Mouse (Mus musculus) urinary bladder, adult 2 months (tissue): ENCODE results near the gene Clba1. TPM values are rescaled to one million over a fixed set of nuclear protein-coding genes. Genes with fewer than 3 reads are reported as not detected.
A peak's percentile ranks its signal among the peaks of the same experiment; 100 is the strongest.

ENCODE experiments used
- DNase-seq: peaks from one replicate; pipeline ENCODE4 v3.0.0; 2022; ENCODE audit warnings: low spot score
- polyA plus RNA-seq: library from polyadenylated mRNA; depleted of rRNA; stranded (reverse); fragments of >200 nt; gene quantifications from 2 replicates; pipeline ENCODE4 v1.2.3, GENCODE M21; 2012; rRNA removed

Clba1 gene
- 4.5 and 5.3 TPM in 2 replicates for polyA plus RNA-seq

DNA sequence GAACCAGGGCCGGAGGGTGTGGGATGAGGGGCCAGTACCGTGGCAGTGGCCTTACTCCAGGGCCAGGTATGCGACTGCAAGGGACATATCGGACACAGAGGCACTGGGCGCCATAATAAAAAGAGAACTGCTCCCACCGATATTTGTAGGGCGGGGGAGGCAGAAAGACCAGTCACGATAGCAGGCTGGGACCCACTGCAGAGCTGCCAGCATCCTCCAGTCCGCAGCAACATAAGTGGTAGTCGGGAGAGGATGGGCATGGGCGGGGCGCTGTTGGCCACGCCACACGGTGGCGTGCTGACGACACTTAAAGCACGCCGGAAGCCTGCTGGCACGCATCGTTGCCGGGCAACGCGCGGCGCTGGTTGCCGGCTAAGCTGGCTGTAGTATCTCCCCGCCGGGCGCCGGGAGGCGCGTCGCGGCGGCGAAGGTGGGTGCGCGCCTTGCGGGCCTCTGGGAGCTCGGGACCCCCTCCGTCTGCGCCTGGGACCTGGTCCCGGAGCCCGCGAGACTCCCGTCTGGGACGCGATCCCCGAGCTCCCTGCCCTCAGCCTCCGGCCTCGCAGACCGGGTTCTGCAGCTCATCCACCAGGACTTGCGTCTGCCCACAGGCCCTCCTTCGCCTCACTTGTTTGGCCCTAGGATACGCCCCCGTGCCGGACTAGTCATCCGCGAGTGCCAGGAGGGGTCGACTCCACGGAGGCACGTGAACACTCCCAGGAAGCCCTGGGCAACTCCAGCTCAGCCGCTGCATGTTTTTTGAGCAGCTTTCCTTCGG is at the start of gene Clba1:
Clba1 (plus strand) TSS at position 351 of the 778 bp plus-strand sequence.
- DNase-seq = peak; percentile 77

DNA sequence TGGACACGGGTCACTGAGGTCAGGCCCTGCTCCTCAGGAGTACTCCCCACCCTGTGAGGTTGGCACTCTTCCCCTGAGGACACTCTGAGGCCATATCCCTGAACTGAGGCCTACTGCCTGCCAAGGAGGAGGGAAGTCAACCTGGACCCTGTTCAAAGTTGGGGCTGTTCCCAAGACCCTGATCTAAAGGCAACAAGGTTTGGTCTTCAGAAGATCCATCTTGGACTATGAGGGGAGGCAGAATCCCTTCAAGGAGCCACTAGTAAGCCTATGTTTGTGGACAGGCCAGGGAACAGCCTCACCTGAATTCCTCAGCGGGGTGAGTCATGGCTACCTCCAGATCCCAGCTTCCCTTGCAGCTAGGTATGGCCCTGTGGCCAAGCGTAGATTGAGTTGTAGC is 49.3 kb upstream of the Clba1 start:
- no peak for DNase-seq

DNA sequence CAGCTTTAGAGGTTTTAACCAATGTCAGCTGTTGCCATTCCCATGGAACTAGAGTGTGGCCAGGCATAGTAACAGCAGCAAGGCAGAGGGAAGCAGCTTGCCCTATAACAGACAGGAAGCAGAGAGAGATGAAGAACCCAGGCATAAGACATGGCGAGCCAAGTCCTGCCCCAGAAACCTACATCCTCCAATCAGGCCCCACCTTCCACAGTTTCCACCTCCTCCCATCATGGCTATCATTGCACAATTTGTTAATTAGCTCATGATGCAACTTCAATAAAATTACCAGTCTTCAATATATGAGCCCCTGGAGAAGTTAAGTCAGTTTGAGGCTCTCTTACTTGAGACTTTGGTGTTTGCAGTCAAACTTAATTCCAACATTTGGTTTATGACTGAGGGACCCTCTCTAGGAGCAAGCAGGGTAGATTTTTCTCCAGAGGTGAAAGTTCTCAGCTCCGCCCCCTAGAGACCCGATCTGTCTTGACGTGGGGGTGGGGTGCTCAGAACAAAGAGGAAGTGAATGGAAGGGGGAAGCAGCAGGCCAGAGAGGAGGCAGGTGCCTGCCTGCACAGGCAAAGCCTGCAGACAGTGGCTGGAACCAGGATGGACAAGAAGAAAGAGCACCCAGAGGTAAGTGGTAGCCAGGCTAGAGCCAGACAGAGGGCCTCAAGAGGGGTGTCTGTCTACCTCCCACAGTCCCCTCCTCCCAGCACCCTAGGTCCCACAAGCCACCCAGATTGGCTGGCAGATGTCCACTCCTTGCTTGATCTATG is 48.4 kb upstream of the Clba1 start, which contains the start of gene Pld4:
Pld4 (plus strand) TSS at position 502 of the 773 bp plus-strand sequence.
- no peak for DNase-seq

DNA sequence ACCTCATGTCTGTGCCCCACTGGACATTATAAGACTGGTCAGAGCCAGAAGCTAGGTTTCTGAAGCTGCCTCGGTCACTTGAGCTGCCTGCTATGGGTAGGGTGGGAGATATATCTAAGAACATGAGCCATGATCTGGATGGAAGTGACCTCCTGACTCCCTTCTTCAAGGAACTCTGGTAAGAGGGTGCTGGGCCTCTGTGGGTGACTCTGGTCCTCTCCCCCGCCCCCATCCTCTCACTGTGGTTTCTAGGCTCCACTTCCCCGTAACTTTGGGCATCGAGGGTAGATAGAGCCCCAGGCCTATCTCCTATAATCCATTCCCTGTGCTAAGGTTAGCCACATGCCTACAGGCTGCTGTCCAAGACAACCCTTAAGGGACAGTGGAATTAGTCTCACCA is 47.3 kb upstream of the Clba1 start:
- no peak for DNase-seq

DNA sequence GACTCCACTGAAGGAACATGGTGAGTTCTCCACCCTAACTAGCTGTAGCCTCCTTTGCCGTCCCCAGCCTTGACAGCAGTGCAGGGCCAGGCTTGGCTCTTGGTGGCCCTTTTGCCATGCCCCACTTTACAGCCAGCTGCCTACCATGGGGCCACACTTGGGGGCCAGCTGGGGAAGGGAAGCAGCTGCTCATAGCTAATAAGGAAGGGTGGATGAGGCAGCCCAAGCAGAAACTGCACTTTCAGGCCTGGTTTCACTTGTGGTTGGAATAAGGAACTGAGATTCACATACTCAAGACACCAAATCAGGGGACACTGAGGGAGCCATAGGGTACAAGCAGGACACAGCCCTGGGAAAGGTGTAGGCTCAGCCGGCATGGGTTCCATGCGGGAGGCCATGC is 46.7 kb upstream of the Clba1 start:
- DNase-seq = no peak

DNA sequence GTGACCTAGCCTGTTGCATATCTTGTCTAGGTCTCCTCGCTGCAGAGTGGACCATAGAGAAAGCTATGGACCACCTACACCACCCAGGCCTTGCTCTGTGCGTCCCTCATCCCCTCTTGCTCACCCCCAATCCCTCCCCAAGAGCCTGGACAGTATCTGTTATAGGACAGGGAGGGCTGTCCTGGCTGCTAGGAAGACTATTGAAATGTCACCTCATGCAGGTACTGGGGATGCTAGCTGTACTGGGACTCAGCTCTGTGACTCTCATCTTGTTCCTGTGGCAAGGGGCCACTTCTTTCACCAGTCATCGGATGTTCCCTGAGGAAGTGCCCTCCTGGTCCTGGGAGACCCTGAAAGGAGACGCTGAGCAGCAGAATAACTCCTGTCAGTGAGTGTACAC is 45.6 kb upstream of the Clba1 start:
- no peak for DNase-seq

DNA sequence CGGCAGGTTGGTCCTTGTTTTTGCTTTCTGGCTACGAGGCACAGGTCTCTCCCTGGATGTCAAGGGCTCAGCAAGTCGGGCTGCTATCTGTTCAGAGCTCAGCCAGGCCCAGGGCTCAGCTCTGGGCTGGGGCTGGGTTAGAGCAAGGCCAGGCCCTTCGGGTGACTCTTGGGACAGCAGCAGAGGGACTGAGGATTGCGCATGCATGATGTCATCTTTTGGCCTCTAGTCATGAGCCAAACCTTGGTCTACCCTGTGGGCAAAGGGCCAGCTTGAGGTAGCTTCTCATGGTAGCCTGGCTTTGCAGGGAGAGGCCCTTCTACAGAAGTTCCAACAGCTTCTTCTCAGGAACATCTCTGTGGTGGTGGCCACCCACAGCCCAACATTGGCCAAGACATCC is 44.6 kb upstream of the Clba1 start:
- DNase-seq = no peak

DNA sequence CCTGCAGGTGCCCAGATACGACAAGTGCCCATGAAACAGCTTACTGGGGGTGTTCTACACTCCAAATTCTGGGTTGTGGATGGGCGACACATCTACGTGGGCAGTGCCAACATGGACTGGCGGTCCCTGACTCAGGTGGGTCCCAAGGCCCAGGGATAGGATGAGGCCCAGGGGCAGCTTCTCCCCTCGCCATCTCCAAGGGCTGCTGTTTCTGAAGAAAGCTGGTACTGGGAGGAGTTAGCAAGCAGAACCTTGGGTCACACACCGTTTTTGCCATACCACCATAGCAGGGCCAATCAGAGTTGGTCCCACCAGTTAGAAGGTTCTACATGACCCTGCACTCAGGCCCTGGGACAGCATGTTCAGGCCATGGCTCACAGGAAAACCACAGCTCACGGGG is 43.7 kb upstream of the Clba1 start:
- DNase-seq = no peak

DNA sequence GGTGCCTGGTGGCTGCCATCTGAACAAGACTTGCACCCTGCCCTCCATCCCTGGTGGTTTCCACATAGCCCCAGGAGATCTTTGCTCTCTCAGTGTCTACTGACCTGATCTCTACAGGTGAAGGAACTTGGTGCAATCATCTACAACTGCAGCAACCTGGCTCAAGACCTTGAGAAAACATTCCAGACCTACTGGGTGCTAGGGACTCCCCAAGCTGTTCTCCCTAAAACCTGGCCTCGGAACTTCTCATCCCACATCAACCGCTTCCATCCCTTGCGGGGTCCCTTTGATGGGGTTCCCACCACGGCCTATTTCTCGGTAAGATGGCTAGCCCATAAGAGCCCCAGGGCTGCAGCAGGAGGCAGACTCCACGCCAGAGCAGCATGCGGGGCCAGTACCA is 42.2 kb upstream of the Clba1 start:
- DNase-seq = no peak

DNA sequence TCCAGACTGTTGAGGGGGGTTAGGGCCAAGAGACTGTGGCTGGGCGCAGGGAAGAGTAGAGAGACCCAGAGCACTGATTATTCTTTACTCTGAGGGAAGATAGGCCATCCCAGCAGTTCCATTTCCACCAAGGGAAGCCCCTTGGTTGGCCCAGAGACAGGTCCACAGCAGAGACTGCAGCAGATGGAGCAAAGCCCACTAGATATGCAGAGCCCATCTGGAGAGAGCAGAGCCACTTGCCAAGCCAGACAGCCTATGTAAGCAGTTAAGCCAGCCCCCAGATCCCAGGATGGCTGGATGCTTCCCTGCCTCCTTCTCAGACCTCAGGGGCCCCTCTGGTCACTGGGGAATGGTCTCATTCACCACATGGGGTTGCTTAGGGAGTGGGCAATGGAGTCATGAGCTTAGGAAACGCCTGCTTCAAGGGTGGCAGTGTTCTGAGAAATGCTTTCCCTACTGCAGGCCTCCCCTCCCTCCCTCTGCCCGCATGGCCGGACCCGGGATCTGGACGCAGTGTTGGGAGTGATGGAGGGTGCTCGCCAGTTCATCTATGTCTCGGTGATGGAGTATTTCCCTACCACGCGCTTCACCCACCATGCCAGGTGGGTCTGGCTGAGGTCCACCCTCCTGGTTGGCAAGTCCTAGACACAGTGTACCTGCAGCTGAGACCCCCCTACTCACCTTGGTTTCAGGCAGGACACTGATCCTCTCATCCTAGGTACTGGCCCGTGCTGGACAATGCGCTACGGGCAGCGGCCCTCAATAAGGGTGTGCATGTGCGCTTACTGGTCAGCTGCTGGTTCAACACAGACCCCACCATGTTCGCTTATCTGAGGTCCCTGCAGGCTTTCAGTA is 41.5 kb upstream of the Clba1 start:
- DNase-seq = no peak

DNA sequence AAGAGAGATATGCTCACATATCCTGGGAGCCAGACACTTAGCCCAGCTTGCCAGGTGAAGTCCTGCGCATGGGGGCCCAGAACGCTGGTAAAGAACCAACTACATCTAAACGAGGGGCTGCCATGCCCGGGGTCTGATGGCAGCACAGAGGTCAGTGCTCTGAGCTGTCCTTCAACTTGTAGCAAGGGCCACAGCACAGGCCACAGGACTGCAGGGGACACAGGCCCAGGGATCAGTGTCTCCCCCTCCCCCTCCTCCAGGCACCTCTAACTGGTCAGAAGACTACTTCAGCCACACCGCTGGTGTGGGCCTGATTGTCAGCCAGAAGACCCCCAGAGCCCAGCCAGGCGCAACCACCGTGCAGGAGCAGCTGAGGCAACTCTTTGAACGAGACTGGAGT is 40.6 kb upstream of the Clba1 start:
- no peak for DNase-seq

DNA sequence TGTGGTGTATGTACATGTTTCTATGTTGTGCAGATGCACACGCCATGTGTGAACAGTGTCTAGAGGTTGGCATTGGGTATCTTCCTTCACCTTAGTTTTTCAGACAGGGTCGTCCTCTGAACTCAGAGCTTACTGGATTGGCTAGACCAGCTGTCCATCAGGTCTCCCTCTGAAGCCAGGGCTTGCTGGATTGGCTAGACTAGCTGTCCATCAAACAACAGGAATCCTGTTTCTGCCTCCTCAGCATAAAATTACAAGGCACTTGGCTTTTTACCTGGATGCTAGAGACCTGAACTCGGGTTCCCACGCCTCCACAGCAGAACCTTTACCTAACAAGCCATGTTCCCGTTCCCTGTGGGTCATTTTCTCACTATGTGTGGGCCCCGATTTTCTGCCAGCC is 39.7 kb upstream of the Clba1 start:
- no peak for DNase-seq

DNA sequence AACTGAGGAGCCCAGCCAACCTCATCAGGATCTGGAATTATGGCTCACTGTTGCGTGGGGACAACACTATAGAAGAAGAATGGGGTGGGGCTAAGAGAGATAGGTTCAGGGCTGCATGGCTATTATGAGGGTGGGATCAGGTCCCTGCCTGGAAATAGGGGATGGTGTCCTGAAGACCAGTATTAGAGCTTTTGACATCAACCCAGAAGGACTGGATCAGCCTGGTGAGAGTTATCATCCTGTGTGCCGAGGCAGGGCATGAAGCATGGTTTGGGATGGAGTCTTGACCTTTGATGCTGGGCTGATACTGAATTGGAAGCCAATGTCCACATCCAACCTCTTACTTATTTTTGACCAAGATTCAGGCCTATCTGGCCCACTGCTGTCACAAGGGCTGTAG is 39.0 kb upstream of the Clba1 start:
- DNase-seq = no peak

DNA sequence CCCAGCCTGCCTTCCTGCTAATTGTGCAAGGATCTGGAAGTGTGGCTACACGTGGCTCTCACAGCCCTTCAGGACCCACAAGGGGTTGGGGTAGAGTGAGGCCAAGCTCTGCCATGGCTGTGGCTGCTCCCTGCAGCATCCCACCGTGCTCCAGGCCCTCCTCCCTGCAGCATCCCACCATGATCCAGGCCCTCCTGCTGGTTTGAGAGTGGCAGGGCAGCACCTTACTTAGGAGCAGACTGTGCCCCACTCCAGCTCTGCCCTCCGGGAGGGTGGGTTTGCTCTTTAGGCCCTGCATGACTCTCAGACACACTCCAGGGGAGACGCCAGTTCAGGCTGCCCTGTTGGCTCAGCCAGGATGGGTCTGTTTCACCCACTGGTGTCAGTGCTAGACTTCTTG is 38.3 kb upstream of the Clba1 start:
- no peak for DNase-seq

DNA sequence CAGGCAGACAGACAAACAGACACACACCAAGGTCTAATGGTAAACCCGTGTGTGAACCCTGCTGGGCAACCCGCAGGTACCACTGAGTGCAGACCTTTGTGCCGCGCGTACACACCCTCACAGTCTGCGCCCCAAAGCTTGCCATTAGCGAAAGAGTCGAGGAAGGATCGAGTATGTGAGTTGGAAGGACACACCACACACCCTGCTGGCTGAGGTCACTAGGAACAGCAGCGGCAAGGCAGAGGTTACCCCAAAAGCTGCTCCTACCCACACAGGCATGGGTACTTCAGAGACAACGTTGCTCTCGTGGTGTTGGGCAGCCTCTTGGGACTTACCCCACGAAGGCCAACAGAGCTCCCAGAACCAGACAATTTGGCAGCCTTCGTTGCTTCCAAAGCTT is 36.4 kb upstream of the Clba1 start:
- DNase-seq = no peak

DNA sequence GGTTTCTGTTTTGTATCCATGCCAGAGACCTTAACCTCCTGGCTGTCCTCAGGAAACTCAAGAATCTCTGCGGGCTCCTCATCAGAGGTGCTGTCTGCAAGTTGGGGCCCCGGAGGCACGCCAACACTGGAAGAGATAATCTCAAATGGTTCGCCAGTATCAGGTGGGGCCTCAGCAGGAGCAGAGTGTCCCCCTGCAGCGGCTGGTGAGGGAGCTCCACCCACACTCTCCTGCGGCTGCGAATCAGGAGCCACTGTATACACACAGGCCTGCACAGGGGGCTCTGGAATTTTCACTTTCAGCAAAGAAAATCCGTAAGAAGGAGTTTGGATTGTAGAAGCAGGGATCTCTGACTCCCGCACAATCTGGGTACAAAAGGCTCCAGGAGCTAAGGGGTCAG is 35.4 kb upstream of the Clba1 start:
- DNase-seq = no peak

DNA sequence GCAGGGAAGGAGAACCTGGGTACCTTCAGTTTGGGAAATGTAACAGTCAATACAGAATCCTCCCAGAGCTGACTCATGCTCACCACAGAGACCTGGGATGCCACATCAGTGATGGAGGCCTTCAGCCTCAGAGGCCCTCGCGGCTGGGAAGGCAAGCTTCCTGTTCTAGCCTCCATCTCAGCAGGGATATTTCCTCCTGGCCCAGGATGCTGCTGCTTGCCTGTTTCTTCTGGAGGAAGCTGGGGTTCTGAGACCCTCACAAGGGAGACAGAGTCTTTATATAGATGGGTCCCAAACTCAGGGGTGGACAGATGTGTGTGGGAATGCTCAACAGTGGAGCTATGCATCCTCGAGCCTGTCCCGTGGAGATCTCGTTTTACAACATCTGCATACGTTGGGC is 34.7 kb upstream of the Clba1 start:
- no peak for DNase-seq

DNA sequence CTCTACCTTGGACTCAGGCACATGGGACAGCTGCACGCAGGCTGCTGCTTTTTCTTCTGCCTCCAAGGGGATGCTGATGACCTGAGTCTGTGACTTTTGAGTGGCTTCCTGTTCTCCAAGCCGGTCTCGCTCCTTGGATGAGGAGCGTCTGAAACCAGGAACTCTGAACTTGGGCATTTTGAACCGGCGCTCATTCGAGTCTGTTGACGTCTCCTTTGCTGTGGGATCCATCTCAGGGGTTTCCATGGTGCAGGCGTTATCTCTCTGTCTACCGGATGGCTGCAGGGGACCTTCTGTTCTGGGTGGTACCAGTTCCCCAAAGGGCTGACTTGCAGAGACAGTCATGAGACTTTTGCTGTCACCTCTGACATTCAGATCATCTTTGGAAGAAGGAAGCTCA is 34.3 kb upstream of the Clba1 start:
- DNase-seq = no peak

DNA sequence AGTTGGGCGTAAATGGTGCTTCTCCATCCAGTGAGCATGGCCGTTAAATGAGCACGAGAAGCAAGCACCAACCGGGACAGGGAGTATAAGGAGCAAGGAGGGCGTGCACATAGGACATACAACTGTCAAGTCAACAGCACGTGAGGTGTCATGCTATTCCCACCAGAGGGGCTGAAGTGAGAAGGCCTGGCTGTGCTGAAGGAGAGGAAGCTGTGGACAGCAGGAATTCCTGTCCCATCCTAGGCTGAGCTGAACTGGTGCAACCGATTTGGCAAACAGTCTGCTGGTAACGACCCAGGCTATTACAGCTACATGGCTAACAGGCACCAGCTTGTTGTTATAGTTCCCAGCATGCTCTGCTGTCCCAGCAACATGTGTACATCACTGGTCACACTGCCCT is 17.7 kb upstream of the Clba1 start:
- no peak for DNase-seq

DNA sequence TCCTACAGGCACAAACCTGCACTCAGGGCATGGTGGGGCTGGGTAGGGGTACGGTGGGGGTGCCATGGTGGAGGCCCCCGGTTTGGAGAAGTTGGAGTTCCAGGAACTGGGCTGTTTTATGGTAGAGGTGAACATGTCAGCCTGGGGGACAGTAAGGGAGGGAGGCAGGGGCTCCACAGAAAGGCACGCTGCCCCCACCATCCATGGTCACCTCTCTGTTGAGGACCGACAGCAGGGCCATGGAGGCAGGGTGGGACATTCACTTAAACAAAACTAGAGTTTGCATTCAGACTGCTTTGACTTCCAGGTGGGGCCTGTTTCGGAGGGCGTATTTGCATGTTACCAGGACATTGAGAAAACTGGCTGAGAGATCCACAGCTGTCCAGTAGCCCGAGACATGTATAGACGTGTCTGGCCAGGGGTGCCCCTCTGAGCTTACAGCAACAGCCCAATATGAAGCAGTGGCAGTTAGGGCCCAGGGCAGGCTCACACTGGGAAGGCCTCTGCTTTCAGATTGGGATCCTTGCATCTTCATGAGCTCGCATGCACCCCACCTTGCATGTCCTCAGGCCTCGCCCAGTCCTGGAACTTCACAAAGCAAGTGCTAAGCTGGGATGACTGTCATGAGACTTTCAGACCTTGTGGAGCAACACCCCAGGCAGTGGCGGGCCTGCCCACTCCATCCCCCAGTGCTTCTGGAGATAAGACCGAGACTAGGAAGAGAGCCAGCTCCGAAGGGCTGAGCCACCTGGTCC is 15.0 kb upstream of the Clba1 start:
- no peak for DNase-seq

DNA sequence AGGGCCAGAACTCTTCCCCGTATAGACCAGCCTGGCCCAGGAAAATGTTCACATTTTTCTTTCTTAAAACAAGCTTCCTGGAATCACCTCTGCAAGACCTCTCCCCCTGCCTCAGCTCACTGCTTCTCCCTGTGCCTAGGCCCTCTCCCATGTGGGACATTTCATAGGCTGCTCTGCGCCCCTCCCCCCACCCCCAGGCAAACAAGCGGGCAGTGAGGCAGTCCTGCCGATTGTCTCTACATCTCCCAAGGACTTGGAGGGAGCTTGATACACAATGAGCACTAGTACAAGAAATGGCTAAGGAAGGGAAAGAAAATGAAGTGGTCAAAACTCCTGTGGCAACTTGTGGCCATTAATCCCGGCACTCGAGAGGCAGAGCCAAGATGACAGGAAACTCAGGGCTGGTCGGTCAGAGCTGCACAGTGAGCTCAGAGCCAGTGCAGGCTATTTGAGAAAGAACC is 14.4 kb upstream of the Clba1 start:
- no peak for DNase-seq

DNA sequence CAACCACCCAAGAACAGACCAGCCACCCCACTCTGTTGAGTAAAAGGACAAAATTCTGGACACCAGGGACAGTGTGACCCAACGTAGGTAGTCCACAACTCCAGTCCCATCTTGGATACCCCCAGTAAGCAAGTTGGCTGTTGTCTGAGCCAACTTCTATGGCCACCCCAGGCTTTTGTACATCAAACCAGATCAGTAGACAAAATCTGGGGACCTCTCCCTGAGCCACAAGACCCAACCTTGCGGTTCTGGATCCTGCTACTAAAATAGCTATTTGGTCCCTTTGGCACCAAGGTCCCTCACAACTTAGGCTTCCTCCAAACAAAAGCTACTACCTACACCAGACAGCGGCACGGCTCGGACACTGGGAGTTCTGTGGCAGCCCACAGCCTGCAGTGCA is 13.7 kb upstream of the Clba1 start:
- no peak for DNase-seq
